Mouse (Mus musculus) midbrain, embryonic 16.5 days (tissue): ENCODE data around the gene Rasgrp2. TPM values are rescaled to one million over a fixed set of nuclear protein-coding genes. Genes with fewer than 3 reads are reported as not detected.

Experiments
- ATAC-seq: fragments of 200-750 bp; cut with Nextera tagmentation; 2 replicates; pipeline ENCODE4 v1.8.0; 2017; ENCODE audit warnings: moderate TSS enrichment
- H3K27ac ChIP-seq: fragments of 300-500 bp; sonication (generic); 2 replicates; pipeline ENCODE4 v1.5.1; 2014; ENCODE audit warnings: mild to moderate bottlenecking, low read length, mixed read lengths
- H3K27me3 ChIP-seq: fragments of 300-500 bp; sonication (generic); 2 replicates; pipeline ENCODE4 v1.6.1; 2014; ENCODE audit warnings: low read depth, low read length, mixed read lengths; ENCODE audit not compliant: control insufficient read depth, insufficient read depth
- H3K36me3 ChIP-seq: fragments of 300-500 bp; sonication (generic); 2 replicates; pipeline ENCODE4 v1.6.1; 2014; ENCODE audit warnings: mild to moderate bottlenecking, low read length, moderate library complexity, mixed read lengths; ENCODE audit not compliant: control insufficient read depth, insufficient read depth
- H3K4me1 ChIP-seq: fragments of 300-500 bp; sonication (generic); 2 replicates; pipeline ENCODE4 v1.6.1; 2014; ENCODE audit warnings: mild to moderate bottlenecking, low read length, mixed read lengths; ENCODE audit not compliant: control insufficient read depth, insufficient read depth
- H3K4me2 ChIP-seq: fragments of 300-500 bp; sonication (generic); 2 replicates; pipeline ENCODE4 v1.6.1; 2014; ENCODE audit warnings: mild to moderate bottlenecking, low read length, mixed read lengths
- H3K4me3 ChIP-seq: fragments of 300-500 bp; sonication (generic); 2 replicates; pipeline ENCODE4 v1.5.1; 2014; ENCODE audit warnings: low read depth, mild to moderate bottlenecking, low read length, moderate library complexity, mixed read lengths
- H3K9ac ChIP-seq: fragments of 300-500 bp; sonication (generic); 2 replicates; pipeline ENCODE4 v1.6.1; 2014; ENCODE audit warnings: low read depth, low read length, mixed read lengths
- H3K9me3 ChIP-seq: fragments of 300-500 bp; sonication (generic); replicated peaks from 2 replicates; pipeline ENCODE4 v1.6.1; 2014; ENCODE audit warnings: mild to moderate bottlenecking, low read length, mixed read lengths; ENCODE audit not compliant: control insufficient read depth, poor library complexity, severe bottlenecking
- WGBS: fragments of 180-500 bp; shearing (Covaris S2); extraction: QIAGEN DNeasy Blood & Tissue Kit; methylation state at CpG from one replicate; pipeline ENCODE4 v1.1.7; 2014; 5-methylcytosine and 5-hydroxymethylcytosine counted together
- polyA plus RNA-seq: library from polyadenylated mRNA; unstranded; fragments of >200 nt; fragmentation: Nextera tagmentation; extraction: Ambion mirVana; gene quantifications from 2 replicates; pipeline ENCODE4 v1.2.1, GENCODE M21; 2015

The Rasgrp2 gene
- polyA plus RNA-seq, 1 experiment from 2014 or later: 139 TPM

GRCm38 (mm10) chr19:6426703-6427500 lies 27.8 kb downstream of the Rasgrp2 start:
- Histone ChIP-seq H3K9ac (no peak overlapping the region), H3K27me3 (no peaks in the 10 kb centered on the region), H3K36me3 (no peaks in the 10 kb centered on the region; the same call in 1 of the 2 replicates), H3K9me3 (no peaks in the 10 kb centered on the region), H3K4me2 (no peak overlapping the region), H3K4me3 (no peak overlapping the region), H3K4me1 (peaks cover 79% of the 10 kb centered on the region), H3K27ac (no peak overlapping the region)
- no peak for ATAC-seq
- 20% methylated on average over 13 of the region's 13 CpGs for WGBS

GRCm38 (mm10) chr19:6427653-6428434 lies 28.7 kb downstream of the Rasgrp2 start:
- Histone ChIP-seq H3K27me3 (no peaks in the 10 kb centered on the region), H3K9ac (peak overlapping the region; percentile 49), H3K9me3 (no peaks in the 10 kb centered on the region), H3K36me3 (no peaks in the 10 kb centered on the region; the same call in 1 of the 2 replicates), H3K4me2 (peak overlapping the region; percentile 44), H3K4me3 (peak overlapping the region; percentile 22), H3K27ac (no peak overlapping the region), H3K4me1 (peaks cover 73% of the 10 kb centered on the region)
- 1% methylated on average over 82 of the region's 94 CpGs for WGBS
- no peak for ATAC-seq

GRCm38 (mm10) chr19:6428501-6429200 lies 29.5 kb downstream of the Rasgrp2 start:
- WGBS: 3% methylated on average over 60 of the region's 60 CpGs
- ATAC-seq: 0 out of 2 replicates have a peak, but pooled peaks have one; percentile 23
- no peaks in the 10 kb centered on the region for H3K9me3 ChIP-seq
- H3K36me3 ChIP-seq: no peaks in the 10 kb centered on the region; the same call in 1 of the 2 replicates
- H3K27ac ChIP-seq: no peak overlapping the region
- H3K4me2 ChIP-seq: peak overlapping the region; percentile 44
- peaks cover 76% of the 10 kb centered on the region for H3K4me1 ChIP-seq
- H3K27me3 ChIP-seq: no peaks in the 10 kb centered on the region
- H3K4me3 ChIP-seq: peak overlapping the region; percentile 22
- peak overlapping the region; percentile 49 for H3K9ac ChIP-seq

GRCm38 (mm10) chr19:6443016-6443415 lies 43.9 kb downstream of the Rasgrp2 start:
- peak overlapping the region; percentile 37; the same call in 1 of the 2 replicates for H3K9ac ChIP-seq
- H3K27me3 ChIP-seq: no peaks in the 10 kb centered on the region
- H3K9me3 ChIP-seq: no peaks in the 10 kb centered on the region
- ATAC-seq: no peak
- H3K36me3 ChIP-seq: no peaks in the 10 kb centered on the region
- H3K27ac ChIP-seq: peak overlapping the region; percentile 48; the same call in 1 of the 2 replicates
- no peak overlapping the region for H3K4me2 ChIP-seq
- WGBS: 60% methylated on average over 10 of the region's 10 CpGs
- peaks cover 85% of the 10 kb centered on the region for H3K4me1 ChIP-seq
- no peak overlapping the region for H3K4me3 ChIP-seq

DNA sequence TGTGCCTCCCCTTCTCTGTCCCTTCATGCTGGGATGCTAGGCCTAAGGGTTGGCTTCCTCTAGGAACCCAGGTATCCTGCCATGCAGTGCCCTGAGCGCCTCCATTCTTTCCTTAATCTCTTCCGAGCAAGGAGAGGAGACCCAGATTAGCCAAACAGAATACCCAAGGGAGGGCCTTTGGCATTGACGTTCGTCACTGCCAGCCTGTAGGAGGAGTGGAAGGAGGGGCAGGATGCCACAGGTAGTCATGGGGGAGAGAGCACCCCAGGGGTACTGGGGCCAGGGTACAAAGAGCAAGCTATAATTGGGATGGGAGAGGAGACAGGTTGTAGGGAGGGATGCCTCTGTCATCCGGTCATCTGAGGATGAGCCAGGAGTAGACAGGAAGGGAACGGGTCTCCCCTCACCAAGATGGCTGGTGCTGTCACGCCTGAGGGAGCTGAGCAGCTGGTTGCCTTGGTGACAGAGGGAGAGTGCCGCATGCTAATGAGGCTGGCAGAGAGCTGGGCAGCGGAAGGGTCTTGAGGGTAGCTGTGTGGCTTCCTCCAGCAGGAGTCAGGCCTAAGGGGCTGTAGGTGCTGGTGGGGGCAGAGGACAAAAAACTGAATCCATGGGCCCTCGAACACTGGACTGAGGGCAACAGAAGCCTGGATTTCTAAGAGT lies 46.8 kb downstream of the Rasgrp2 start:
- peak overlapping the region; percentile 49 for H3K4me2 ChIP-seq
- H3K27ac ChIP-seq: peak overlapping the region; percentile 90
- WGBS: 7% methylated on average over 10 of the region's 10 CpGs
- peak overlapping the region; percentile 58 for H3K9ac ChIP-seq
- H3K9me3 ChIP-seq: no peaks in the 10 kb centered on the region
- H3K36me3 ChIP-seq: no peaks in the 10 kb centered on the region
- H3K4me3 ChIP-seq: peak overlapping the region; percentile 1; the same call in 1 of the 2 replicates
- H3K27me3 ChIP-seq: no peaks in the 10 kb centered on the region
- H3K4me1 ChIP-seq: peaks cover 93% of the 10 kb centered on the region
- peak; percentile 88 for ATAC-seq

GRCm38 (mm10) chr19:6446736-6447437 lies 47.7 kb downstream of the Rasgrp2 start:
- peak overlapping the region; percentile 49 for H3K4me2 ChIP-seq
- ATAC-seq: 0 out of 2 replicates have a peak, but pooled peaks have one; percentile 9
- H3K27me3 ChIP-seq: no peaks in the 10 kb centered on the region
- H3K4me1 ChIP-seq: peaks cover 96% of the 10 kb centered on the region
- H3K4me3 ChIP-seq: no peak overlapping the region
- H3K9ac ChIP-seq: peak overlapping the region; percentile 58
- 43% methylated on average over 7 of the region's 7 CpGs for WGBS
- peak overlapping the region; percentile 90 for H3K27ac ChIP-seq
- H3K36me3 ChIP-seq: no peaks in the 10 kb centered on the region
- no peaks in the 10 kb centered on the region for H3K9me3 ChIP-seq

- ATAC-seq: no peak
- no peaks in the 10 kb centered on the region for H3K36me3 ChIP-seq
- H3K9me3 ChIP-seq: no peaks in the 10 kb centered on the region
- 48% methylated on average over 5 of the region's 5 CpGs for WGBS
- H3K9ac ChIP-seq: no peak overlapping the region
- no peak overlapping the region for H3K4me3 ChIP-seq
- H3K4me2 ChIP-seq: peak overlapping the region; percentile 49
- H3K27me3 ChIP-seq: no peaks in the 10 kb centered on the region
- H3K4me1 ChIP-seq: peaks cover 97% of the 10 kb centered on the region
- peak overlapping the region; percentile 90 for H3K27ac ChIP-seq
Observed at GRCm38 (mm10) chr19:6448752-6449151, 49.6 kb downstream of the Rasgrp2 start.

- Histone ChIP-seq H3K4me2 (no peak overlapping the region), H3K27me3 (no peaks in the 10 kb centered on the region), H3K4me1 (peaks cover 96% of the 10 kb centered on the region), H3K4me3 (no peak overlapping the region), H3K9me3 (no peaks in the 10 kb centered on the region), H3K9ac (peak overlapping the region; percentile 25; the same call in 1 of the 2 replicates), H3K36me3 (no peaks in the 10 kb centered on the region), H3K27ac (0 out of 2 replicates have a peak overlapping the region, but pooled peaks have one; percentile 11)
- 74% methylated on average over 7 of the region's 7 CpGs for WGBS
- no peak for ATAC-seq
Observed at GRCm38 (mm10) chr19:6449841-6450240, 50.7 kb downstream of the Rasgrp2 start.
